Mouse (Mus musculus): ENCODE measurements at regions not wholly inside any gene's neighbourhood (a gene's known extent, or its start where the extent isn't known, plus 50 kb on each side); places are given as distances from the start of the nearest gene placed in this dataset.

- no peak for TF ChIP-seq CTCF (IDR thresholded peaks at IDR 0.05; ENCODE audit: borderline replicate concordance, control insufficient read depth, extremely low read depth, insufficient read depth, low read length, poor library complexity)
- TF ChIP-seq POLR2A (IDR thresholded peaks at IDR 0.05; ENCODE audit: control insufficient read depth, extremely low read depth, insufficient read depth, low read length, poor library complexity), result no peak
Observed at GRCm38 (mm10) chr3:35146681-35147080, 496.5 kb downstream of the Sox2 start.
